8 mouse cellular contexts compared by ENCODE assay signal in the genomic region with DNA sequence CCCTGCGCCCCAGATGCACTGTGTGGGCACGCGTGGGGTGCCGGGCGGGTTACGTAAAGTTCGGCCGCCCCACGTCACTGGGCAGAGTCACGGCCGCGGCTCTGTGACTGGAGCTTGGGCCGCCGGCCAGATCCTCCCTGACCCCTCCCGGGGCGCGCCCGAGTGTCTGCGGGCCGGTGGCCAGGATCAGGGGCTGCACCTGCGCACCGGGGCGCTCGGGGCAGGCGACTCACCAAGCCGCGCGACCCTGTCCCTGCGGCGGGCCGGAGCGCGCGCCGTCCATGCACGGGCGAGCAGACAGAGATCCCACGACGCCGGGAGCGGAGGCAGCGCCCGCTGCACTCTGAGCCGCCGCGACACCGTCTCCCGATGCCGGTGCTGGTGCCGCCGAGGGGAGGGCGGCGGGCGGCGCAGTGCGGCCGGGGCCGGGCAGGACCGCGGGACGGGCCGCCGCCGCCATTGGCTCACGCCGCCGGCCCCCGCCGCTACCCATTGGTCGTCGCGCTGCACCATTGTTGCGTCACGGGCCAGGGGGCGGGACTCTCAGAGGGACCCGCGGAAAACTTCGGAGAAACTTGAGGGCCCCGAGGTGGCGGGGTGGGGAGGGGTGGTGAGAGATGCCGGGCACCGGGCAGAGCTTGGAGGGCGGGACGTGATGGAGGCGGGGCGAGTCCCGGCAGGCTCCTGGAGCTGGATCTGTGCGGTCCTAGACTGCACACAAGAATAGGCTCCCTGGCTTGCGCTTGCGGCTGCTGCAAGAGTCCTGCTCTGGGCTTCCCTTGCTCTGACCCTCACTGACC. TPM values are rescaled to one million over a fixed set of nuclear protein-coding genes. Genes with fewer than 3 reads are reported as not detected.
DNase-seq lines count a peak whose midpoint lies in the region; ATAC-seq and TF ChIP-seq lines count a peak whose summit lies in the region.

TSS of gene Ankrd9 (minus strand) at position 434 of the 800 bp plus-strand sequence.

- TF ChIP-seq CTCF in E14TG2a.4 (conservative IDR thresholded peaks at IDR 0.05; ENCODE audit: low read length) = no peak
- TF ChIP-seq CTCF in heart, postnatal 0 days (IDR thresholded peaks at IDR 0.05; ENCODE audit: low read depth) = no peak

- peak within 1 kb of the TSS; percentile 94 for H3K4me3 ChIP-seq in E14TG2a.4 (replicated peaks; ENCODE audit: low read length)
- peak within 1 kb of the TSS; percentile 87 for H3K4me3 ChIP-seq in forebrain, embryonic 12.5 days (replicated peaks)
- peak within 1 kb of the TSS; percentile 62 for H3K4me3 ChIP-seq in heart, postnatal 0 days (ENCODE audit: low read depth, low read length)
- peak within 1 kb of the TSS; percentile 90 for H3K4me3 ChIP-seq in liver, embryonic 16.5 days (ENCODE audit: low read depth, low read length)
- peak within 1 kb of the TSS; percentile 83 for H3K4me3 ChIP-seq in neural tube, embryonic 13.5 days

- ATAC-seq in forebrain, embryonic 12.5 days (ENCODE audit: low FRiP score) = peak; percentile 98
- ATAC-seq in heart, postnatal 0 days (ENCODE audit: insufficient read depth, low read depth) = peak; percentile 90
- ATAC-seq in liver, embryonic 16.5 days (ENCODE audit: low read depth) = peak; percentile 85
- ATAC-seq in neural tube, embryonic 13.5 days (ENCODE audit: low read depth) = peak; percentile 97

- DNase-seq in c-Kit-positive CD71-positive TER-119-positive erythroid progenitor cells, embryonic 14.5 days (ENCODE audit: low spot score) = peak; percentile 99
- peak; percentile 92 for DNase-seq in heart, postnatal 0 days (ENCODE audit: low spot score)
- peak; percentile 99 for DNase-seq in kidney, postnatal 4 days
- peak; percentile 97 for DNase-seq in testis, postnatal 10 days (ENCODE audit: low spot score)

- H3K9me3 ChIP-seq in E14TG2a.4 (ENCODE audit: low read length) = no peaks in the 10 kb centered on the region
- no peaks in the 10 kb centered on the region for H3K9me3 ChIP-seq in forebrain, embryonic 12.5 days
- H3K9me3 ChIP-seq in heart, postnatal 0 days (replicated peaks; ENCODE audit: control insufficient read depth, low read length) = no peaks in the 10 kb centered on the region
- no peaks in the 10 kb centered on the region for H3K9me3 ChIP-seq in liver, embryonic 16.5 days (replicated peaks; ENCODE audit: control insufficient read depth, low read length)
- H3K9me3 ChIP-seq in neural tube, embryonic 13.5 days = no peaks in the 10 kb centered on the region

- TF ChIP-seq EP300 in heart, postnatal 0 days (IDR thresholded peaks at IDR 0.05; ENCODE audit: low read depth) = 0 out of 2 replicates have a peak, but pooled peaks have one; percentile 10

- under 1% methylated on average over 84 of the region's 90 CpGs for WGBS in forebrain, embryonic 12.5 days
- under 1% methylated on average over 78 of the region's 90 CpGs for WGBS in heart, postnatal 0 days
- under 1% methylated on average over 88 of the region's 90 CpGs for whole genome bisulfite sequencing in liver, embryonic 16.5 days (ENCODE audit: insufficient replicate concordance)
- WGBS in neural tube, embryonic 13.5 days = under 1% methylated on average over 84 of the region's 90 CpGs

- H3K9ac ChIP-seq in forebrain, embryonic 12.5 days = peak within 1 kb of the TSS; percentile 84
- peak within 1 kb of the TSS; percentile 46 for H3K9ac ChIP-seq in heart, postnatal 0 days (replicated peaks; ENCODE audit: low read depth, low read length)
- H3K9ac ChIP-seq in liver, embryonic 16.5 days (ENCODE audit: low read depth, low read length) = peak within 1 kb of the TSS; percentile 98
- peak within 1 kb of the TSS; percentile 89 for H3K9ac ChIP-seq in neural tube, embryonic 13.5 days

- H3K4me2 ChIP-seq in forebrain, embryonic 12.5 days = peak within 1 kb of the TSS; percentile 96
- peak within 1 kb of the TSS; percentile 74 for H3K4me2 ChIP-seq in heart, postnatal 0 days (ENCODE audit: low read depth, low read length)
- peak within 1 kb of the TSS; percentile 84 for H3K4me2 ChIP-seq in liver, embryonic 16.5 days (ENCODE audit: low read depth, low read length)
- peak within 1 kb of the TSS; percentile 95 for H3K4me2 ChIP-seq in neural tube, embryonic 13.5 days

- H3K36me3 ChIP-seq in E14TG2a.4 (ENCODE audit: insufficient read depth, low read length) = peaks cover 37% of the 10 kb centered on the region
- H3K36me3 ChIP-seq in forebrain, embryonic 12.5 days (replicated peaks) = peaks cover 33% of the 10 kb centered on the region
- peaks cover 17% of the 10 kb centered on the region for H3K36me3 ChIP-seq in heart, postnatal 0 days (replicated peaks; ENCODE audit: control insufficient read depth, insufficient read depth, low read length)
- H3K36me3 ChIP-seq in liver, embryonic 16.5 days (ENCODE audit: control insufficient read depth, insufficient read depth) = peaks cover 27% of the 10 kb centered on the region
- peaks cover 26% of the 10 kb centered on the region for H3K36me3 ChIP-seq in neural tube, embryonic 13.5 days

- peaks cover 24% of the 10 kb centered on the region for H3K27me3 ChIP-seq in E14TG2a.4 (ENCODE audit: insufficient read depth, low read length)
- no peaks in the 10 kb centered on the region for H3K27me3 ChIP-seq in forebrain, embryonic 12.5 days
- H3K27me3 ChIP-seq in heart, postnatal 0 days (ENCODE audit: control insufficient read depth, insufficient read depth, low read length) = no peaks in the 10 kb centered on the region
- H3K27me3 ChIP-seq in liver, embryonic 16.5 days (ENCODE audit: control insufficient read depth, insufficient read depth, low read depth, low read length) = no peaks in the 10 kb centered on the region
- H3K27me3 ChIP-seq in neural tube, embryonic 13.5 days = no peaks in the 10 kb centered on the region

- H3K4me1 ChIP-seq in E14TG2a.4 (replicated peaks; ENCODE audit: low read depth, low read length) = peaks cover 73% of the 10 kb centered on the region
- peaks cover 13% of the 10 kb centered on the region for H3K4me1 ChIP-seq in forebrain, embryonic 12.5 days
- H3K4me1 ChIP-seq in heart, postnatal 0 days (ENCODE audit: control insufficient read depth, insufficient read depth) = peaks cover 15% of the 10 kb centered on the region; the same call in 1 of the 2 replicates
- peaks cover 52% of the 10 kb centered on the region for H3K4me1 ChIP-seq in liver, embryonic 16.5 days (ENCODE audit: control insufficient read depth, low read depth, low read length)
- H3K4me1 ChIP-seq in neural tube, embryonic 13.5 days (replicated peaks) = peaks cover 12% of the 10 kb centered on the region

- peak within 1 kb of the TSS; percentile 68; the same call in 1 of the 2 replicates for H3K27ac ChIP-seq in forebrain, embryonic 12.5 days
- peak within 1 kb of the TSS; percentile 90 for H3K27ac ChIP-seq in heart, postnatal 0 days (ENCODE audit: low read depth)
- peak within 1 kb of the TSS; percentile 97 for H3K27ac ChIP-seq in liver, embryonic 16.5 days (ENCODE audit: low read length)
- H3K27ac ChIP-seq in neural tube, embryonic 13.5 days (replicated peaks) = peak within 1 kb of the TSS; percentile 68

RNA-seq across cellular contexts. Expression of gene Ankrd9, which starts in this region (rescaled TPM):
- 15.0 and 15.5 TPM in 2 replicates for polyA plus RNA-seq in forebrain, embryonic 12.5 days (2016; fragmentation: Nextera tagmentation; extraction: Ambion mirVana)
- total RNA-seq in heart, postnatal 0 days (2014; rRNA removed; ENCODE audit: low replicate concordance) = 26.3 and 34.6 TPM in 2 replicates
- 31.9 and 39.1 TPM in 2 replicates for polyA plus RNA-seq in heart, postnatal 0 days (2015; fragmentation: Nextera tagmentation; extraction: Ambion mirVana)
- polyA plus RNA-seq in liver, embryonic 16.5 days (2015; fragmentation: Nextera tagmentation; extraction: Ambion mirVana) = 54.7 and 55.9 TPM in 2 replicates
- polyA plus RNA-seq in neural tube, embryonic 13.5 days (2015; fragmentation: Nextera tagmentation; extraction: Ambion mirVana) = 7.2 and 7.8 TPM in 2 replicates

Comparison
In these comparisons a context has a peak if more than half of its experiments do, and no peak if none do; other contexts are left out.
1. Peak in every context shown above with its lines: DNase-seq, ATAC-seq, H3K4me3 ChIP-seq and H3K27ac ChIP-seq.
2. H3K9ac ChIP-seq: peak in every context shown above with its lines; median percentile 98 in liver, embryonic 16.5 days; 89 in neural tube, embryonic 13.5 days; 84 in forebrain, embryonic 12.5 days; 46 in heart, postnatal 0 days.